Mouse (Mus musculus): ENCODE measurements at regions not wholly inside any gene's neighbourhood (a gene's known extent, or its start where the extent isn't known, plus 50 kb on each side); places are given as distances from the start of the nearest gene placed in this dataset.

DNA sequence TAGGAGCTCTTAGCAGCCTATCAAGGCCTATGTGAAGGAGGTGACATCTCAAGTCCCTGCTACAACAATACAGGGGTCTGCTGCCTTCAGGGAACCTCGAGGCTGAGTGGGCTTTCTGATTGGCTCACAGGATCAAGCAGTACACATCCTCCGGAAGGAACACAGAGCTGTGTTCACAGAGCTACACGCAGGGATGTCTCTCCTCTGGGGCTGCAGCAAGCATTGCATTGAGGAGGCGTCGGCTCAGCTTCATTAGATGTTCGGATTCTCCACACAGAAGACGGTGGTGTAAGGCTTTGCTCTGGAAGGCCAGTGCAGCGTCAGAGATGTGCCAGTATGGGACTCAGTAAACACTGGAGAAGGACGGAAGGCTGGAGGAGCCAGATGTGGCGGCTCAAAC is 57.3 kb upstream of the Crhr1 start:
- no peaks in the 10 kb centered on the region; the same call in 1 of the 2 replicates for H3K4me1 ChIP-seq (ENCODE audit: insufficient read depth, low read length)
- WGBS, result 52% methylated on average over 10 of the region's 10 CpGs
- no peaks in the 10 kb centered on the region for H3K9me3 ChIP-seq (ENCODE audit: low read length)
- no peak overlapping the region for H3K27ac ChIP-seq (ENCODE audit: low read depth, low read length)
- H3K36me3 ChIP-seq (ENCODE audit: insufficient read depth, low read length), result no peaks in the 10 kb centered on the region
- no peak for TF ChIP-seq CTCF (IDR thresholded peaks at IDR 0.05)
- ATAC-seq (ENCODE audit: low FRiP score) (no peak), DNase-seq (ENCODE audit: low spot score) (no peak)
- H3K4me3 ChIP-seq (ENCODE audit: low read depth, low read length), result no peak overlapping the region
- H3K9ac ChIP-seq (replicated peaks; ENCODE audit: low read length, poor library complexity, severe bottlenecking), result no peak overlapping the region
- no peaks in the 10 kb centered on the region for H3K27me3 ChIP-seq (ENCODE audit: insufficient read depth, low read length)
- H3K4me2 ChIP-seq (ENCODE audit: low read depth, low read length, poor library complexity, severe bottlenecking), result no peak overlapping the region

GRCm38 (mm10) chr11:104082083-104082482 is 50.6 kb upstream of the Crhr1 start:
- ATAC-seq (ENCODE audit: low FRiP score), result no peak
- H3K36me3 ChIP-seq (ENCODE audit: insufficient read depth, low read length), result no peaks in the 10 kb centered on the region
- no peak overlapping the region for H3K9ac ChIP-seq (replicated peaks; ENCODE audit: low read length, poor library complexity, severe bottlenecking)
- H3K4me2 ChIP-seq (ENCODE audit: low read depth, low read length, poor library complexity, severe bottlenecking), result no peak overlapping the region
- no peaks in the 10 kb centered on the region for H3K9me3 ChIP-seq (ENCODE audit: low read length)
- no peaks in the 10 kb centered on the region for H3K27me3 ChIP-seq (ENCODE audit: insufficient read depth, low read length)
- 69% methylated on average over 3 of the region's 3 CpGs for WGBS
- no peak overlapping the region for H3K4me3 ChIP-seq (ENCODE audit: low read depth, low read length)
- no peak overlapping the region for H3K27ac ChIP-seq (ENCODE audit: low read depth, low read length)
- no peaks in the 10 kb centered on the region; the same call in 1 of the 2 replicates for H3K4me1 ChIP-seq (ENCODE audit: insufficient read depth, low read length)
- no peak for DNase-seq (ENCODE audit: low spot score)
- no peak for TF ChIP-seq CTCF (IDR thresholded peaks at IDR 0.05)
